Mouse (Mus musculus) adrenal gland, adult 8-10 months (tissue): ENCODE data around the gene Kcnj1. TPM values are rescaled to one million over a fixed set of nuclear protein-coding genes. Genes with fewer than 3 reads are reported as not detected.
A peak's percentile ranks its signal among the peaks of the same experiment; 100 is the strongest.

Experiments
- DNase-seq: peaks from one replicate; pipeline ENCODE4 v3.0.0; 2022
- total RNA-seq, 4 experiments: library from RNA; stranded (reverse); gene quantifications; 2 replicates each; pipeline ENCODE4 v1.2.4; 2022

The Kcnj1 gene
- total RNA-seq, 4 experiments from 2014 or later = not detected

GRCm38 (mm10) chr9:32400212-32400611 lies 27.9 kb downstream of the Kcnj1 start:
- no peak for DNase-seq

GRCm38 (mm10) chr9:32400662-32401161 lies 28.4 kb downstream of the Kcnj1 start:
- peak; percentile 20 for DNase-seq

- DNase-seq = peak; percentile 30
Observed at GRCm38 (mm10) chr9:32405191-32405925, 33.1 kb downstream of the Kcnj1 start.

GRCm38 (mm10) chr9:32408730-32409059 lies 36.4 kb downstream of the Kcnj1 start:
- no peak for DNase-seq

GRCm38 (mm10) chr9:32409060-32409961 lies 37.0 kb downstream of the Kcnj1 start:
- peak; percentile 6 for DNase-seq

GRCm38 (mm10) chr9:32410671-32411070 lies 38.4 kb downstream of the Kcnj1 start:
- DNase-seq = no peak

GRCm38 (mm10) chr9:32411507-32411906 lies 39.2 kb downstream of the Kcnj1 start:
- no peak for DNase-seq

- DNase-seq = no peak
Observed at GRCm38 (mm10) chr9:32412836-32413580, 40.7 kb downstream of the Kcnj1 start.

- DNase-seq = no peak
Observed at GRCm38 (mm10) chr9:32414956-32415355, 42.7 kb downstream of the Kcnj1 start.

GRCm38 (mm10) chr9:32415952-32416351 lies 43.7 kb downstream of the Kcnj1 start:
- DNase-seq = no peak

- no peak for DNase-seq
Observed at GRCm38 (mm10) chr9:32417466-32418116, 45.3 kb downstream of the Kcnj1 start.

GRCm38 (mm10) chr9:32420711-32421110 lies 48.4 kb downstream of the Kcnj1 start:
- DNase-seq = no peak

- no peak for DNase-seq
Observed at GRCm38 (mm10) chr9:32425321-32425720, 53.0 kb downstream of the Kcnj1 start.

GRCm38 (mm10) chr9:32431061-32431460 lies 58.8 kb downstream of the Kcnj1 start:
- DNase-seq = peak; percentile 12

GRCm38 (mm10) chr9:32434241-32435213 lies 62.2 kb downstream of the Kcnj1 start:
- no peak for DNase-seq

GRCm38 (mm10) chr9:32443115-32443514 lies 70.8 kb downstream of the Kcnj1 start:
- no peak for DNase-seq

GRCm38 (mm10) chr9:32443817-32444216 lies 71.5 kb downstream of the Kcnj1 start:
- no peak for DNase-seq

- no peak for DNase-seq
Observed at GRCm38 (mm10) chr9:32444453-32445201, 72.3 kb downstream of the Kcnj1 start.

GRCm38 (mm10) chr9:32445789-32446188 lies 73.5 kb downstream of the Kcnj1 start:
- no peak for DNase-seq

GRCm38 (mm10) chr9:32448766-32449165 lies 76.5 kb downstream of the Kcnj1 start:
- no peak for DNase-seq
